Mouse (Mus musculus): ENCODE results near the gene Patl2. TPM values are rescaled to one million over a fixed set of nuclear protein-coding genes. Genes with fewer than 3 reads are reported as not detected.

The Patl2 gene
- polyA plus RNA-seq, 1 experiment from 2014 or later, result not detected

GRCm38 (mm10) chr2:122185086-122185485 is 903 bp downstream of the Patl2 start:
- WGBS, result 72% methylated on average over 4 of the region's 4 CpGs
- DNase-seq (ENCODE audit: low spot score), result no peak
- Histone ChIP-seq H3K4me3 (ENCODE audit: low read depth, low read length) (no peak overlapping the region), H3K9ac (replicated peaks; ENCODE audit: low read depth) (no peak overlapping the region), H3K36me3 (ENCODE audit: insufficient read depth, low read length) (no peaks in the 10 kb centered on the region), H3K27ac (ENCODE audit: low read length) (no peak overlapping the region), H3K9me3 (ENCODE audit: low read length) (no peaks in the 10 kb centered on the region), H3K27me3 (replicated peaks; ENCODE audit: insufficient read depth, low read length) (no peaks in the 10 kb centered on the region), H3K4me1 (ENCODE audit: insufficient read depth, low read depth, low read length) (no peaks in the 10 kb centered on the region), H3K4me2 (replicated peaks; ENCODE audit: low read depth, low read length) (no peak overlapping the region)
- no peak for TF ChIP-seq EP300 (IDR thresholded peaks at IDR 0.05)
- TF ChIP-seq CTCF (IDR thresholded peaks at IDR 0.05), result no peak
- no peak for ATAC-seq

- Histone ChIP-seq H3K9me3 (ENCODE audit: low read length) (no peaks in the 10 kb centered on the region), H3K27ac (ENCODE audit: low read length) (no peak overlapping the region), H3K36me3 (ENCODE audit: insufficient read depth, low read length) (no peaks in the 10 kb centered on the region), H3K9ac (replicated peaks; ENCODE audit: low read depth) (no peak overlapping the region), H3K4me3 (ENCODE audit: low read depth, low read length) (no peak overlapping the region), H3K4me2 (replicated peaks; ENCODE audit: low read depth, low read length) (no peak overlapping the region), H3K4me1 (ENCODE audit: insufficient read depth, low read depth, low read length) (no peaks in the 10 kb centered on the region), H3K27me3 (replicated peaks; ENCODE audit: insufficient read depth, low read length) (no peaks in the 10 kb centered on the region)
- WGBS, result 60% methylated on average over 8 of the region's 8 CpGs
- no peak for TF ChIP-seq EP300 (IDR thresholded peaks at IDR 0.05)
- DNase-seq (ENCODE audit: low spot score) (no peak), ATAC-seq (no peak)
These were observed 5.8 kb downstream of the Patl2 start for GRCm38 (mm10) chr2:122180051-122180822.

DNA sequence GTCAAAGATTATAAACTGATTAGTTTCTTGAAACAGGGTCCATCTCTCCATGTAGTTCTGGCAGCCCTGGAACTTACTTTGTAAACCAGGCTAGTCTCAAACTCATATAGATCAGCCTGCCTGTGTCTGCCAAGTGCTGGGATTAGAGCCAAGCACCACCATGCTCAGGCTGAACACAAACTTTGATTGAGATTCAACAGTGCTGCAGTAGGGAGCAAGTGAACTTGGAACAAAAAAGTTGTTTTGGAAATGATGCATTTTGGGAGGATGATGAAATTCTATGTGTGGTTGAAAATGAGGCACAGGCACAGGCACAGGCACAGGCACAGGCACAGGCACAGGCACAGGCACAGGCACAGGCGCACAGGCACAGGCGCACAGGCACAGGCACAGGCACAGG is 13.8 kb downstream of the Patl2 start:
- Histone ChIP-seq H3K27me3 (replicated peaks; ENCODE audit: insufficient read depth, low read length) (no peaks in the 10 kb centered on the region), H3K9me3 (ENCODE audit: low read length) (no peaks in the 10 kb centered on the region), H3K4me3 (ENCODE audit: low read depth, low read length) (no peak overlapping the region), H3K36me3 (ENCODE audit: insufficient read depth, low read length) (no peaks in the 10 kb centered on the region), H3K27ac (ENCODE audit: low read length) (no peak overlapping the region), H3K9ac (replicated peaks; ENCODE audit: low read depth) (no peak overlapping the region), H3K4me1 (ENCODE audit: insufficient read depth, low read depth, low read length) (no peaks in the 10 kb centered on the region), H3K4me2 (replicated peaks; ENCODE audit: low read depth, low read length) (no peak overlapping the region)
- TF ChIP-seq CTCF (IDR thresholded peaks at IDR 0.05) (no peak), EP300 (IDR thresholded peaks at IDR 0.05) (no peak)
- ATAC-seq (no peak), DNase-seq (ENCODE audit: low spot score) (no peak)
- WGBS, result 85% methylated on average over 2 of the region's 2 CpGs

DNA sequence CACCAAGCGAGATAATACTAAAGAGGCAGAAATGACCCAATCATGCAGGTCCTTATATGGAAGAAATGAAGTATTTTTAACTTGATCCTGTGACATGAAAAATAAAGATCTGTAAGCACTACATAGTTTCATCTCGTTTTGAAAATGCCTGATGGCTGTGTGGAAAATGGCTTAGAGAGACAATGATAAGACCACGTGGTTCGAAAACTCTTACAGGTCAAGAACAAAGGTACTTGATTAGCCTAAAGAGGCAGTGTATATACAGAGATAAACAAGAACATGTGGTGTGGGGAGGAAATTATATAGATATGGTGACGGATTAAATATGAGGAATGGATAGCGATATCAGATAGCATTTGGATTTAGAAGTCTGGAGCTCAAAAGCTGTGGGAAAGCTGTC is 14.7 kb downstream of the Patl2 start:
- WGBS, result 70% methylated on average over 6 of the region's 6 CpGs
- no peak for ATAC-seq

GRCm38 (mm10) chr2:122164293-122164692 is 21.7 kb downstream of the Patl2 start:
- H3K36me3 ChIP-seq (ENCODE audit: insufficient read depth, low read length), result no peaks in the 10 kb centered on the region
- no peak overlapping the region for H3K9ac ChIP-seq (replicated peaks; ENCODE audit: low read depth)
- TF ChIP-seq EP300 (IDR thresholded peaks at IDR 0.05) (no peak), CTCF (IDR thresholded peaks at IDR 0.05) (no peak)
- ATAC-seq (no peak), DNase-seq (ENCODE audit: low spot score) (peak; percentile 24)
- H3K27ac ChIP-seq (ENCODE audit: low read length), result no peak overlapping the region
- H3K4me3 ChIP-seq (ENCODE audit: low read depth, low read length), result no peak overlapping the region
- H3K27me3 ChIP-seq (replicated peaks; ENCODE audit: insufficient read depth, low read length), result no peaks in the 10 kb centered on the region
- no peaks in the 10 kb centered on the region for H3K9me3 ChIP-seq (ENCODE audit: low read length)
- no peaks in the 10 kb centered on the region for H3K4me1 ChIP-seq (ENCODE audit: insufficient read depth, low read depth, low read length)
- 86% methylated on average over 11 of the region's 11 CpGs for WGBS
- H3K4me2 ChIP-seq (replicated peaks; ENCODE audit: low read depth, low read length), result no peak overlapping the region

More for the DNA sequence above, 14.7 kb downstream of the Patl2 start:
- Histone ChIP-seq H3K4me2 (replicated peaks; ENCODE audit: low read depth, low read length) (no peak overlapping the region), H3K27me3 (replicated peaks; ENCODE audit: insufficient read depth, low read length) (no peaks in the 10 kb centered on the region), H3K9me3 (ENCODE audit: low read length) (no peaks in the 10 kb centered on the region), H3K4me1 (ENCODE audit: insufficient read depth, low read depth, low read length) (no peaks in the 10 kb centered on the region), H3K4me3 (ENCODE audit: low read depth, low read length) (no peak overlapping the region), H3K36me3 (ENCODE audit: insufficient read depth, low read length) (no peaks in the 10 kb centered on the region), H3K9ac (replicated peaks; ENCODE audit: low read depth) (no peak overlapping the region), H3K27ac (ENCODE audit: low read length) (no peak overlapping the region)
- DNase-seq (ENCODE audit: low spot score), result no peak
- TF ChIP-seq EP300 (IDR thresholded peaks at IDR 0.05) (no peak), CTCF (IDR thresholded peaks at IDR 0.05) (no peak)

DNA sequence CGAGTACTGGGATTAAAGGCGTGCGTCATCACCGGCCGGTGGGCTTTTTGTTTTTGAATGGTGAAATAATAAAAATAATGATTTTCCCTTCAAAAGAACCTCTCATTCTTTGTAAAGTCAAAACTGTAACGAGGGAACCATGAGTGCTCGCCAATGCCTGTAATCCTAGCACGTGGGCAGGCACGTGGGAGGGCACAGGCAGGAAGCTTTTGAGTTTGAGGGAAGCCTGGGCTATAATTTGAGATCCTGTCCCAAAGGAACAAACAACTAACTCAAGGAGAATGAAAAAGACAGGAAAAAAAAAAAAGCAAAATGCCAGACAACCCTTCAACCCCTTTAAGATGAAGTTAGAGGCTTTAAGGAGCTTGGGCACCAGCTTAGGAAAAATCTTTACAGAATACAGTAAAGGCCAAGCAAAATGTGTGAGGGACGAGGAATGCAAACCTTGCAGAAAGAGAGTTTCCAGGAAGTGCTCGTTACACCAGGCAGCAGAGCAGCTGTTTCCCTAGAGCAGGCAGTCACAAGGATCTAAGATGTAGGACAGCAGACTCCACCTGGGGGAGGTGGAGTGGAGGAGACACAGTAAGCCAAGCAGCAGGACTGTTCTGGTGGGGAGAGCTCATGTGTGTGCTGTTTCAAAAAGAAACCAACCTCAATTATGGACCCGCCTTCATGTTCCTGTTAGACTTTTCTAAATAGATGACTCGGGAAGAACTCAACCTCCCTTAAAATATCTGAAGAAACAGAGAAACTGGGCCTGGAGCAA is 22.4 kb downstream of the Patl2 start:
- TF ChIP-seq CTCF (IDR thresholded peaks at IDR 0.05) (no peak), EP300 (IDR thresholded peaks at IDR 0.05) (no peak)
- H3K4me3 ChIP-seq (ENCODE audit: low read depth, low read length), result no peak overlapping the region
- no peak for ATAC-seq
- no peak overlapping the region for H3K9ac ChIP-seq (replicated peaks; ENCODE audit: low read depth)
- H3K4me2 ChIP-seq (replicated peaks; ENCODE audit: low read depth, low read length), result no peak overlapping the region
- DNase-seq (ENCODE audit: low spot score), result no peak
- H3K4me1 ChIP-seq (ENCODE audit: insufficient read depth, low read depth, low read length), result no peaks in the 10 kb centered on the region
- no peaks in the 10 kb centered on the region for H3K36me3 ChIP-seq (ENCODE audit: insufficient read depth, low read length)
- WGBS, result 64% methylated on average over 13 of the region's 13 CpGs
- H3K27ac ChIP-seq (ENCODE audit: low read length), result no peak overlapping the region
- no peaks in the 10 kb centered on the region for H3K27me3 ChIP-seq (replicated peaks; ENCODE audit: insufficient read depth, low read length)
- H3K9me3 ChIP-seq (ENCODE audit: low read length), result no peaks in the 10 kb centered on the region
